Mouse (Mus musculus) thymus, adult 2 months (tissue): ENCODE data around the gene Lysmd3.

ENCODE experiments used
- CTCF ChIP-seq: fragments of 200-500 bp; IDR thresholded peaks from 2 replicates; pipeline ENCODE4 v1.5.1; 2012; ENCODE audit warnings: mild to moderate bottlenecking, control low read depth, low read length, moderate library complexity, borderline replicate concordance; ENCODE audit not compliant: control insufficient read depth, poor library complexity, insufficient read depth; ENCODE audit errors: extremely low read depth
- POLR2A ChIP-seq: fragments of 200-500 bp; IDR thresholded peaks from 2 replicates; pipeline ENCODE4 v1.6.1; 2012; ENCODE audit warnings: mild to moderate bottlenecking, low read length, control low read depth, moderate library complexity; ENCODE audit not compliant: control insufficient read depth, poor library complexity, insufficient read depth; ENCODE audit errors: extremely low read depth

- TF ChIP-seq POLR2A (no peak), CTCF (no peak)
Observed at GRCm38 (mm10) chr13:81710266-81710665, 52.8 kb downstream of the Lysmd3 start.
